Mouse (Mus musculus) kidney, postnatal 4 days (tissue): ENCODE measurements at regions not wholly inside any gene's neighbourhood (a gene's known extent, or its start where the extent isn't known, plus 50 kb on each side); places are given as distances from the start of the nearest gene placed in this dataset.

Experiments
- DNase-seq, 2 experiments: peaks; one replicate each; pipeline ENCODE4 v3.0.0; 2021; ENCODE audit warnings: mixed read lengths in 2 of 2

DNA sequence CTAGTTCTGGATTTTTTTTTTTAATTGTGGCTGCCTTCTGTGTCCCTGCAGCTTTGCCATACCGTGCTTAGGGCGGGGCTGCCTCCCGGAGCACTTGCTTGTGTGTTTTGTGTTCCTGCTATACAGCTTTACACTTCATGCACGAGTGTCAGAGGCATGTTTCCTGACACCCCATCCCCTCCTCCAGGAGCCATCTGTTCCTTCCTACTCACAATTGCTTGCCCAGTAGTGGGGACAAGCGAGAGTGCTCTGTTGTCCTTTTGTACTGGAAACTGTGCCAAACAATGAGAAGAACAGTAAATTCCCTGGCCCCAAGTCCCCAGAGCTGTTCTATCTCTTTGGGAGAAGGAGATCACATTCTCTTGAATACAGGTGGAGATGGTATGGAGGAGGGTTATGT, 53.5 kb downstream of the Csf2 start:
- no peak for DNase-seq

DNA sequence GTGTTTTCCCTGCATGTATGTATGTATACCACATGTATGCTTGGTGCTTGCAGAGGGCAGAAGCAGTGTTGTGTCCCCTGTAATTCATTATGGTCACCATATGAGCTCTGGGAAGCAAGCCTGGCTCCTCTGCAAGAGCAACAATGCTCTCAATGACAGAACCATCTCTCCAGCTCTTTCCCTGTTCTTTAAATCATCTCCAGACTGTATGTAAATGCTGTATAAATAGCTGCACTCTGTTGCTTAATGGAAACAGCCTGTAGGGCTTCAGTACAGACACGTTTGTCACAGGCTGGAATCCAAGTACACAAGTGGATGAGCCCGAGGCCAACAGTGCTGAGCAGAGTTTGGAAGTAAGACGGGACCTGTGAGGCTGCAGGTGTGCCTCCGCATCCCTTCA, 54.7 kb downstream of the Csf2 start:
- DNase-seq, result no peak

DNA sequence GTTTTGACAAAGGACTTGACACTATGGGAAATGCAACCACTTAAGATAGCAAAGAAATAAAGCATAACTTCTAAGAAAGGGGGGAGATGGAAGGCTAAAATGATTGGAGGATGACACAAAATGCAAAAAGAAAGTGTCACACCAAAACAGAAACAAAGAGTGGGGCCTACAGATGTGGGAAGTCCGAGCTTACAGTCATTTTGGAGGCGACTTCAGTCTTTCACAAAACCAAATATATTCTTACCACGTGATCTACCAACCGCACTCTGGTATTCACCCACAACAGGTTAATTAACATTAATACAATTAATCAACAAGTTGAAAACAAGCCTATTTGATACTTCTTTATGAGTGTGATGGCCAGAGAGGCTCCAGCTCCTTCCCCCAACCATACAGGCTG, 57.2 kb downstream of the Csf2 start:
- DNase-seq, result no peak

DNA sequence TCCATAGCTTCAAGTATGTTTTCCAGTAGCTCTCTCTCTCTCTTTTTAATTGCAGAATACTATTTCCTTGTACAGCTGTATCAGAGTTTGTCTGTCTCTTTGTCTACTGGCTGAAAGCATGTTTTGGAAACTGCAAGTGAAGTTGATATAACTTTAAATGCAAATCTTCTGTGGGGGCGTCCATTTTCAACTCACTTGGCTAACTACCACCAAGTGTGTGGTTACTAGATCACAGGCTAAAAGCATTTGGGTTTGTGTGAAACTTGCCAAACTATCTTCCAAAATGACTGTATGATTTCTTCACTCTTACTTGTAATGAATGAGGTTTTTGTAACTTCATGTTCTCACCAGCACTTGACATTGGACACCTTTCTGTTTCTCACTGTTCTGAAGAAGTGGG, 61.6 kb downstream of the Csf2 start:
- no peak for DNase-seq

DNA sequence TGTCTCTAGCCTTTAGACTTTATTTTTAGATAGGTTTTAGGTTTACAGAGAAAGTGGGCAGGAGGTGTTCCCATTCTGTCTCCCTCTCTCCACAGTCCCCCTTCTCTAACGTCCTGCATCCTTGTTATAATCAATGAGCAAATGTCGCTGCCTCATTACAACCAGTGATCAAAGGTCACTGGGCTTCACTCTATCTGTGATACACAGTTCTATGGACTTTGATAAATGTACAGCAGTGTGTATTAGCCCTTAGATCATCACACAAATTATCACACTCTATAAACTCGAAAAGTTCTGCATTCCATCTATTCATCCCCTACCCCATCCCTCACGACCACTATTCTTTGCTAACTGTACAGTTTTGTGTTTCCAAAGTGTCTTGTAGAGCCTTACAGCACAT, 62.1 kb downstream of the Csf2 start:
- no peak for DNase-seq

DNA sequence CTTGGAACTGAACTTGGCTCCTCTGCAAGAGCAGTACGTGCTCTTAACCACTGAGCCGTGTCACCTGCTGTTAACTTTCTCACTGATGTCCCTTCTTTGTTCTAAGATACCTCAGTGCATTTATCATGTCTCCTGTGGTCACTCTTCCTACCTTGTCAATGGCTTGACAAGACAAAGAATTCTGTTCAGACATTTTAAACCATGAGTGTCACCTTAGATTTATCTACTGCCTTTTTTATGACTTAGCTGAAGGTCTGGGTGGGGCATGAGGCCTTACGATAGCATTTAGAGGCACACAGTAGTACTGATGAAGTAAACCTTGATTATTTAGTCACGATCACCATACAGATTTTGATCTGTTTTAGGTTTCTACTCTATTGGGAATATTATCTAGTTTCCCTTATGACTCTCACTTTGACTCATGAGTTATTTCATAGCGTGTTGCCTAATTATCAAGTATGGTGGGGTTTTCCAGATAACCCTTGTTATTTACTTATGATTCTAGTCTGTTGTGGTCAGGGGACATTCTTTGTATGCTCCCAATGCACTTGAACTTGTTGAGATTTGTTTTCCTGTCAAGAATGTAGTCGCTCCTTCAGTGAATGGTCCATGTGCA, 63.6 kb downstream of the Csf2 start:
- no peak for DNase-seq

DNA sequence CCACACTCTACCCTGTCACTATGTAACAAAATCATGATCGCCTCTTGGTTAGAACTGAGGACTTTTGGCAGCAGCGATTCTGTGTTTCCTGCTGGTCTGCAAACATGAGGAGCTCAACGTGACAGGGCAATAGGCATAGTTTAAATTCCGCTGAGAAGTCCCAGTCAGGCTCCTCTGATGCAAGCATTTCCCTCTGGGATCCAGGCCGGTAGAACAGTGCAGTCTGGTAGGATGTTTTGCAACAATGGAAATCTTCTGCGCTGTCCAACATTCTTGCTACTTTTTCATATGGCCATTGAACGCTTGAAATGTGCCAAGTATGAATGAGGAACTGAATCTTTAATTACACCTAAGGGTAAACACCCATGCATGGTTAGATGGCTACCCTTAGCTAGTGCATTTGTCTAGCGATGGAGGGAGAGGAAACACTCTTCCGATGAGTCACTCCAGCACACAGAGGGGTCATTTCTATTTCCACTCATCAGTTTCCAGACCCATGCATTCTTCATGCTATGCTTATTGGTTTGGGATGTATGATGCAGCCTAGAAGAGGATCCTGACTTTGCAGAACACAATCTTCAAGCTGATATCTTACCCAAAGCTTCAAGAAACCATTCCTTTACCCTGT, 67.7 kb downstream of the Csf2 start:
- DNase-seq, result peak in 1 of 2 experiments; percentile 19
